Mouse (Mus musculus): ENCODE results near the gene Ror1.

DNA sequence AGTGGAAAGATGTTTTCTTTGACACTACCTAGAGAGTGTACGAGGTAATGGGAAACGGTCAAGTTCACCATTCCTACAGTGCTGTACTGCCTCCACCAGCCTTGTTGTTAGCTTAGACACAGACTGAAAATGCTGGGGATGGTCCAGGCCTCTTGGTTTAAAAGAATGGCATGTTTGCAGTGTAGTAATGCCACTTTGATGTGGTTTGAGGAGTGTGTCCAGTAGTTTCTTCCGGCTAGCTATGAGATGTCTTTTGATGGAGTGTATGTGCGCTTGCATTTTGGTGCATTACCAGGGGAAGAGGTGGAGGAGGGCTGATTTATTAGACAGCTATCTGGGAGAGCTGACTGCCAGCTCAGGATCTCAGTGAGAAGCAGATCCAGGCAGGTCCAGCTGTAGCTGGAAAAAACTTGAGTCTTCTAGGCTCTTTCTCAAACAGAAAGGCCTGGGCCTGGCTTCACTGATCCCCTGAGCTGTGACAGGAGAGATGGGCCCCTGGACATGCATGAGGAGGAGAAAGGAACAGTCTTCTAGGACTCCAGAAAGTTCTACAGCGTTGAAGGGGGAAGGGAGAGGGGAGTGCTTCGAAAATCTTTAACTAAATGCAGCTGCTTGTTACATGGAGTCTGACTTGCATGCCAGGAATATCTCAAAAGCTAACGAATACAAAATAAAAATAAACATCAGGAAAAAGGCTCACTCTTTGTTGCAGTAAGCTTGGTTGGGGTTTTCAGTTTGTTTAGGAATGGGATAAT, 5.7 kb downstream of the Ror1 start:
- TF ChIP-seq CTCF (IDR thresholded peaks at IDR 0.05; ENCODE audit: low read depth, low read length) (no peak), POLR2A (IDR thresholded peaks at IDR 0.05; ENCODE audit: insufficient read depth, low read length) (no peak)
